Mouse (Mus musculus) neural tube, embryonic 13.5 days (tissue): Measurements from ENCODE around the gene Prkrip1. TPM values are rescaled to one million over a fixed set of nuclear protein-coding genes. Genes with fewer than 3 reads are reported as not detected.
"Not testable (repeated sequence)": the region's sequence is repeated elsewhere in the genome, so short reads cannot be mapped to it uniquely, and the experiment has no call there.

Source experiments
- ATAC-seq: fragments of 200-750 bp; cut with Nextera tagmentation; 2 replicates; pipeline ENCODE4 v1.8.0; 2017; ENCODE audit warnings: low read depth, mild to moderate bottlenecking, moderate TSS enrichment, moderate library complexity
- H3K27ac ChIP-seq: fragments of 300-500 bp; sonication (generic); replicated peaks from 2 replicates; pipeline ENCODE4 v1.5.1; 2015; ENCODE audit warnings: moderate library complexity, mild to moderate bottlenecking, inconsistent platforms
- H3K27me3 ChIP-seq: fragments of 300-500 bp; sonication (generic); 2 replicates; pipeline ENCODE4 v1.6.1; 2015; ENCODE audit warnings: mild to moderate bottlenecking, inconsistent platforms
- H3K36me3 ChIP-seq: fragments of 300-500 bp; sonication (generic); 2 replicates; pipeline ENCODE4 v1.6.1; 2015; ENCODE audit warnings: mild to moderate bottlenecking, inconsistent platforms
- H3K4me1 ChIP-seq: fragments of 300-500 bp; sonication (generic); replicated peaks from 2 replicates; pipeline ENCODE4 v1.6.1; 2015; ENCODE audit warnings: inconsistent platforms
- H3K4me2 ChIP-seq: fragments of 300-500 bp; sonication (generic); 2 replicates; pipeline ENCODE4 v1.6.1; 2015; ENCODE audit warnings: inconsistent platforms, mild to moderate bottlenecking, moderate library complexity
- H3K4me3 ChIP-seq: fragments of 300-500 bp; sonication (generic); 2 replicates; pipeline ENCODE4 v1.5.1; 2015; ENCODE audit warnings: mild to moderate bottlenecking, inconsistent platforms
- H3K9ac ChIP-seq: fragments of 300-500 bp; sonication (generic); 2 replicates; pipeline ENCODE4 v1.6.1; 2015; ENCODE audit warnings: moderate library complexity, mild to moderate bottlenecking, inconsistent platforms
- H3K9me3 ChIP-seq: fragments of 300-500 bp; sonication (generic); 2 replicates; pipeline ENCODE4 v1.6.1; 2016; ENCODE audit warnings: inconsistent platforms
- WGBS: fragments of 180-500 bp; shearing (Covaris S2); methylation state at CpG from one replicate; pipeline ENCODE4 v1.1.7; 2015; 5-methylcytosine and 5-hydroxymethylcytosine counted together
- polyA plus RNA-seq: library from polyadenylated mRNA; unstranded; fragments of >200 nt; fragmentation: Nextera tagmentation; extraction: Ambion mirVana; gene quantifications from 2 replicates; pipeline ENCODE4 v1.2.1, GENCODE M21; 2015

The Prkrip1 gene
- polyA plus RNA-seq, 1 experiment from 2014 or later: 69.0 TPM

DNA sequence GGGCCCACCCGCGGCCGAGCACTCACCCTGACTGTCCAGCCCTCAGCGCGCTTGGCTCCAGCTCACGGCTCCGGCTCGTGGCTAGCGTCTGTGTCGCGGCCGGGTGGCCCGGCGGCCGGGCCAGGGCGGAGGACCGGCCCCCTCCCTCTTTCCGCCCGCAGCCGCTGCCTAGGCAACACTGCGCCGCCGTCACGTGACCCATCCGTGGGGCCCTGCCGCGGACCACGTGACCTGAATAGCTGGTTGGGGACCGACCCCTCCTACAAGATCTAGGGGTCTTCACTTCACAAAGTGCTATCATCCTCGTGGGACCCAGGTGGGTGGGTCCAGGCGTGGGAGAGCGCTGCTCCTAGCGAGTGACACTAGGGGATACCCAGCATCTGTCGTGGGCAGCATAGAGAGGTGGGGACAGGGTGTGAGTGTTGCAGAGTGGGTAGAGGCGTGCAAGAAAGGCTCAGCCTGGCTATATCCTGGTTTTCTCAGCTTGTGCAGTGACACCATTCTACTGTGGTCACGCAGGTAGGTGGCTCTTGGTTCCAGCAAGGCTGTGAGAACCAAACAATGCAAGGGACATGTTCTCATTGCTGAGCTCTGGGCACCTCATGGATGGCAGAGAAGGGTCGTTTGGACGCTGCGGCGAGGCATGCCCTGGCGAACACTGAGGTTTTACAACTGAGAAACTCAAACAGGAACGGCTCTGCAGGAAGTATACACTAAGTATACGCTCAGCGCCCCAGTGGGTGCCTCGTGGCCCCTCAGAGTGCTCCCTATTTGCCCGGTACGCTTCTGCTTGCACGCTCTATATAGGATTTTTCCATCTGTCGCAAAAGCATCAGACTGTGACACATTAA, 28.0 kb downstream of the Prkrip1 start, which contains the start of gene Orai2:
Gene Orai2 (minus strand): TSS at position 202 of the 851 bp plus-strand sequence.
- H3K4me3 ChIP-seq: peak within 1 kb of the TSS; percentile 65
- peaks cover 39% of the 10 kb centered on the region for H3K4me1 ChIP-seq
- peaks cover 6% of the 10 kb centered on the region; the same call in 1 of the 2 replicates for H3K27me3 ChIP-seq
- H3K27ac ChIP-seq: peak within 1 kb of the TSS; percentile 79
- peak within 1 kb of the TSS; percentile 90 for H3K4me2 ChIP-seq
- ATAC-seq: peak; percentile 84
- 3% methylated on average over 49 of the region's 49 CpGs for WGBS
- H3K36me3 ChIP-seq: peaks cover 15% of the 10 kb centered on the region
- 0 out of 2 replicates have a peak, but pooled peaks cover 5% of the 10 kb centered on the region for H3K9me3 ChIP-seq
- H3K9ac ChIP-seq: peak within 1 kb of the TSS; percentile 84

DNA sequence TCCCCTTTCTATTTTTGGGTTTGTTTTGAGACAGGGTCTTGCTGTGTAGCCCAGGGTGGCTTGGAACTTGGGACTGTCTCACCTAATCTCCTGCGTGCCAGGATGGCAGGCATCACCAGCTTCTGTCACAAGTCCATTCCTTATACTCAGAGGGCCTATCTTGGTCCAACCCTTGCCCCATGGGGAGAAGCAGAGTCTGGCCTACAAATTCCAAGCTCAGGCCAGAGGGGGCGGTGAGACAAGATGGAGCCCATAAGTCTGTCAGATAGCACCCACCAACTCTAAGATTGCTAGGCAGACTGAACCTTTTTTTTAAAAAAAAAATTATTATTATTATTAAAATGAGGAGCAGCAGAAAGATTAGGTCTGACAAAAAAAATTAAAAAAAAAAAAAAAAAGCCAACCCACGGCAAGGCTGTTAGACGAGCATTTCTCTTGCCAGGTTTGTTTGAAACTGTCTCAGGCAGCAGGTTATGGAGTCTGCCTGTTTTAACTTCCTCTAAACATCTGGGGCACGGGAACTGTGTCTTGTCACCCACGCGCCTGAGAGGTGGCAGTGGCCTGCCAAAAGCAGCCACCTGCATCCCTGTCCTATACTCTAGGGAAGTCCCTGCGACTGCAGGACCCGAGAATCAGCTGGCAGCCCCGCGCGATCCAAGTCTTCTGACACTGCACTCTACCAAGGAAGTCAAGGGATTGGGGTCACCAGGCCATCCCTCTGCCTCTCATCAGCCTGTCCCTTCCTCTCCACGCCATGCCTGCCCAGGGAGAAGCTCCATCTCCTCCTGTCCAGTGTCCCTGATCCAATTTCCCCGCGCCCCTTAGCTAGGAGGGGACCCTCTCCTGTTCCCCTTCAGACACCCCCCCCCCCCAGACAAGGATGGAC, 28.9 kb downstream of the Prkrip1 start:
- H3K27ac ChIP-seq: peak overlapping the region; percentile 79
- ATAC-seq: peak; percentile 64
- peak overlapping the region; percentile 65 for H3K4me3 ChIP-seq
- H3K9me3 ChIP-seq: 0 out of 2 replicates have a peak, but pooled peaks cover 5% of the 10 kb centered on the region
- H3K9ac ChIP-seq: peak overlapping the region; percentile 84
- H3K4me1 ChIP-seq: peaks cover 45% of the 10 kb centered on the region
- peak overlapping the region; percentile 90 for H3K4me2 ChIP-seq
- peaks cover 20% of the 10 kb centered on the region for H3K36me3 ChIP-seq
- WGBS: 12% methylated on average over 15 of the region's 15 CpGs
- peaks cover 6% of the 10 kb centered on the region; the same call in 1 of the 2 replicates for H3K27me3 ChIP-seq

DNA sequence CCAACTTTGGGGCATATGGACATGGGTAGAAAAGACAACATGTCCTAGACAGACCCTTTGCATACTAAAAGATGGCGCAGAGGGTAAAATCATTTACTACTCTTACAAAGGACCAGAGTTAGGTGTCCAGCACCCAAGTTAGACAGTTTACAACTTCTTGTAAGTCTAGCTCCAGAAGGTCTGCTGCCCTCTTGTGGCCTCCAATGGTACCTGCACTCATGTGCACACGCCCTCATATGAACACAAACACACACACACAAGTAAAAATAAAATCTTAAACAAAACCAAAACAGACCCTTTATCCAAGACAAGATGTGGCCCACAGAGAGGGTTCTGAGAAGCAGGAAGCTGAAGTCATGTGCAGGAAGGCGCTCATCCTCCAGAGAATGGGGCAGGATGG, 30.7 kb downstream of the Prkrip1 start:
- ATAC-seq: no peak
- Histone ChIP-seq H3K36me3 (peaks cover 20% of the 10 kb centered on the region), H3K4me3 (no peak overlapping the region), H3K27me3 (peaks cover 6% of the 10 kb centered on the region; the same call in 1 of the 2 replicates), H3K9me3 (0 out of 2 replicates have a peak, but pooled peaks cover 5% of the 10 kb centered on the region), H3K4me1 (peaks cover 44% of the 10 kb centered on the region), H3K27ac (no peak overlapping the region), H3K9ac (no peak overlapping the region), H3K4me2 (no peak overlapping the region)
- 92% methylated on average over 3 of the region's 3 CpGs for WGBS

DNA sequence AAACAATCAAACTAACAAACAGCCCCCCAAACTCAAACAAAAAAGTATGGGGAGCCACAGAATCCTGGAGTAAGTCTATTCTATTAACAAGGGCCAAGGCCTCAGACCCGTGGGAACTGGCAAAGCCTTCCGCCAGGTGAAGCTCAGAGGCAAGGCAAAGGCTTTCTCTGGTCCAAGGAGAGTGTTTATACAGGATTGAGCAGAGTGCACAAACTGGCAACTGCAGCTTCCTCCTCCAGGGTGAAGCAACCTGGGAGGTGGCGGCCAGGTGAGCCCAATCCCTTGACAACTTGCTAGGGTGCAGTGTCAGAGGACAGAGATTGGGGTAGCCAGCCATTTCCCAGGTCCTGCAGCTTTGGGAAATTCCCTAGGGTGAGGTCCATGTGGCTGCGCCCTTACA, 31.5 kb downstream of the Prkrip1 start:
- Histone ChIP-seq H3K4me1 (peaks cover 44% of the 10 kb centered on the region), H3K4me3 (no peak overlapping the region), H3K4me2 (no peak overlapping the region), H3K27ac (no peak overlapping the region), H3K36me3 (peaks cover 20% of the 10 kb centered on the region), H3K9me3 (0 out of 2 replicates have a peak, but pooled peaks cover 5% of the 10 kb centered on the region), H3K9ac (no peak overlapping the region), H3K27me3 (peaks cover 3% of the 10 kb centered on the region; the same call in 1 of the 2 replicates)
- no peak for ATAC-seq
- WGBS: 90% methylated on average over 4 of the region's 4 CpGs

DNA sequence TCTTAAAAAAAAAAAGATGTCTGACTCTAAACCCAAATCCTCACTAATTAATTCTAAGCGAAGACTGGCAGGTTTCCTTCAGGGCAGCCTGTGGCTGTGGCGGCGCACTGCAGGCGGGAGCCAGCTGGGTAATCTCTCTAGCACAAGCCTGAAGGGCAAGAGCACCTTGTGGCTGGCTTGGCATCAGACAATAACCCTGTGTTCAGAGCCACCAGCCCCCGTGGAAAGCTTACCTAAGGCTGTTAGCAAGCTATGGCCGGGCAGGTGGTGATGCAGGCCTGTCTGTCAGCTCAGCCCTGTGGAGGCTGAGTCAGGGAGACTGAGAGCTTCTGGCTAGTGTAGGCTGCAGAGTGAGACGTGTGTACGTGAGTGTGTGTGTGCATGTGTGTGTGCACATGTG, 33.5 kb downstream of the Prkrip1 start:
- 75% methylated on average over 8 of the region's 8 CpGs for WGBS
- peak overlapping the region; percentile 17; the same call in 1 of the 2 replicates for H3K9ac ChIP-seq
- peaks cover 30% of the 10 kb centered on the region for H3K4me1 ChIP-seq
- H3K4me2 ChIP-seq: no peak overlapping the region
- H3K27ac ChIP-seq: peak overlapping the region; percentile 28; the same call in 1 of the 2 replicates
- no peak overlapping the region for H3K4me3 ChIP-seq
- H3K27me3 ChIP-seq: no peaks in the 10 kb centered on the region
- no peak for ATAC-seq
- H3K9me3 ChIP-seq: 0 out of 2 replicates have a peak, but pooled peaks cover 5% of the 10 kb centered on the region
- peaks cover 33% of the 10 kb centered on the region for H3K36me3 ChIP-seq

DNA sequence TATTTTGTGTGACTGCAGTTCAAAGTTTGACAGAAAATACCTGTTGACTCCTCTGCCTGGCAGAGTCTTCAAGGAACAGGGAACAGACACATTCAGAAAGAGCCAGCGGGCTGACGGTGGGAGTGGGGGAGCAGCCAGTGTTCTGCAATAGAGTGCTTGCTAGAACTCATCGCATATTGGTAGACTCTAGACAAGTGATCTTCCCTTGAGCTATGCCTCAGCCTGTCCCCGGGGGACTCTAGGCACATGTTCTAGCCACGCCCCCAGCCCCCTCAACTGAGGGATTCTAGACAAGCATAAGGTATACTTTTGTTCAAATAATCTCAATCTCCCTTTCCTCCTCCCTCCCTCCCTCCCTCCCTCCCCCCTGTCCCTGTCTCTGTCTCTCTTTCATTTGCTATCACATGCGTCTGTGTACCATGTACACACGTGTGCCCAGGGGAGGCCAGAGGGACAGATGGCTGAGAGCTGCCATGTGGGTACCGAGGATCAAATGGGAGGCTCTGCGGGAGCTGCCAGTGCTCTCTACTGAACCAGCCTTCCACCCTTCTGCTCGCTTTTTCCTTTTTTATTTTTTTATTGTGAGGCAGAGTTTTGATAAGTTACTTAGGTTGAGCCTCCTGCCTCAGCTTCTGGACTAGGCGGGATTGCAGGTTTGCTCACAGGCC, 34.8 kb downstream of the Prkrip1 start:
- Histone ChIP-seq H3K27ac (peak overlapping the region; percentile 28; the same call in 1 of the 2 replicates), H3K9ac (no peak overlapping the region), H3K4me1 (peaks cover 22% of the 10 kb centered on the region), H3K27me3 (no peaks in the 10 kb centered on the region), H3K9me3 (0 out of 2 replicates have a peak, but pooled peaks cover 5% of the 10 kb centered on the region), H3K4me3 (no peak overlapping the region), H3K36me3 (peaks cover 35% of the 10 kb centered on the region), H3K4me2 (no peak overlapping the region)
- ATAC-seq: no peak; the same call in 1 of the 2 replicates
- WGBS: 67% methylated on average over 11 of the region's 11 CpGs

DNA sequence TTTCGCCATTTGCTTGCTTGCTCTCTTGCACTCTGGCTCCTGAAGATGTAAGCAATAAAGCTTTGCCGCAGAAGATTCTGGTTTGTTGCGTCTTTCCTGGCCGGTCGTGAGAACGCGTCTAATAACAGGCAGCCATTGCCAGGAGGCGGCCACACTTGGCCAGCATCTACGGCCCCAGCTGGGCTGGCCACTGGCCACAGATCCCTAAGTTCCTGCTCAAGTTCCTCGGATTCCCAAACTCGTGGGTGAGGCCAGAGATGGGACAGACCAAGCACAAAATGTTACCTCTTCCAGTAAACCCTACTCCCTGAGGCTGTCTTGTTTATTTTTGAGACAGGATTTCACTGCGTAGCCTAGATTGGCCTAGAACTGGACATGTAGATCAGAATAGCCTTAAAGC, 38.7 kb downstream of the Prkrip1 start:
- not testable (repeated sequence) for H3K27me3 ChIP-seq, ATAC-seq
- WGBS: 91% methylated on average over 11 of the region's 12 CpGs

DNA sequence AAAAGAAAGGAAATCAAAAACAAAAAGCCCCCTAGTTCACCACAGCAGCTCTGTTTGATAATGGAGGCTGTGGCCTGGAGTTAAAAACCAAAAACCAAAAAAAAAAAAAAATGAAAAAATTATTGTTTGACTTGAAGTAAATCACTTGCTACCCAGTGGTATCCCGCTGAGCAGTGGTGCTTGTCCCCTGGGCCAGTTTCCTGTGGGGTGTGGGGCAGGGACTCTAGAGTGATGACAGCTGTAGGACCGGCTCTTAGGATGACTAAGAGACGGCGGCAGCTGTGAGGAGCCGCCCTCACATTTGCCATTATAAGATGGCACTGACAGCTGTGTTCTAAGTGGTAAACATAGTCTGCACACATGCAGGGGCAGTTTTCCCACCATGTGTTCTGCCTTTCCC, 43.4 kb downstream of the Prkrip1 start:
- Histone ChIP-seq H3K36me3 (peaks cover 10% of the 10 kb centered on the region), H3K4me1 (no peaks in the 10 kb centered on the region), H3K4me2 (no peak overlapping the region), H3K27ac (no peak overlapping the region), H3K9ac (no peak overlapping the region), H3K9me3 (no peaks in the 10 kb centered on the region), H3K27me3 (no peaks in the 10 kb centered on the region), H3K4me3 (no peak overlapping the region)
- ATAC-seq: no peak
- 94% methylated on average over 5 of the region's 5 CpGs for WGBS

More for the DNA sequence above, 38.7 kb downstream of the Prkrip1 start:
- H3K9ac ChIP-seq, H3K4me2 ChIP-seq, H3K9me3 ChIP-seq, H3K4me3 ChIP-seq, H3K27ac ChIP-seq, H3K4me1 ChIP-seq: not testable (repeated sequence)
- H3K36me3 ChIP-seq: peaks cover 15% of the 10 kb centered on the region

DNA sequence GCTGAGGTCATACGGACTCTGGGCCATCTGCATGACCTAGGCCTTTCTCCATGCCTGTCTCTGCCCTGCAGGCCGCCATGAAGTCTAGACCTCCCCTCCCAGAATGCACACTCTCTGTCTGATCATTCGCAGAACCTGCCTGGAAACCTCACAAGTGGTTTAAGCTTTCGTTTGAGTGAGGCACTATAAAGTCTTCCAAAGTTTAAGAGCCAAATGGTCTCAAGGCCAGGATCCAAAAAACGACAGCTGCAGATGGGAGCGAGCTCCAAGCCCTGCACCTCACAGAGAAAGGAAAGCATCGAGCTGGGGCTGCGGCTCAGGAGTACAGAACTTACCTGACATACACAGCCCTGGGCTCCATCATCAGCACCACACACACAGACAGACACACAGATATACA, 46.4 kb downstream of the Prkrip1 start:
- Histone ChIP-seq H3K27me3 (no peaks in the 10 kb centered on the region), H3K4me1 (no peaks in the 10 kb centered on the region), H3K4me2 (no peak overlapping the region), H3K36me3 (peaks cover 6% of the 10 kb centered on the region; the same call in 1 of the 2 replicates), H3K9me3 (no peaks in the 10 kb centered on the region), H3K9ac (no peak overlapping the region), H3K27ac (no peak overlapping the region), H3K4me3 (no peak overlapping the region)
- WGBS: 79% methylated on average over 8 of the region's 8 CpGs
- ATAC-seq: no peak

DNA sequence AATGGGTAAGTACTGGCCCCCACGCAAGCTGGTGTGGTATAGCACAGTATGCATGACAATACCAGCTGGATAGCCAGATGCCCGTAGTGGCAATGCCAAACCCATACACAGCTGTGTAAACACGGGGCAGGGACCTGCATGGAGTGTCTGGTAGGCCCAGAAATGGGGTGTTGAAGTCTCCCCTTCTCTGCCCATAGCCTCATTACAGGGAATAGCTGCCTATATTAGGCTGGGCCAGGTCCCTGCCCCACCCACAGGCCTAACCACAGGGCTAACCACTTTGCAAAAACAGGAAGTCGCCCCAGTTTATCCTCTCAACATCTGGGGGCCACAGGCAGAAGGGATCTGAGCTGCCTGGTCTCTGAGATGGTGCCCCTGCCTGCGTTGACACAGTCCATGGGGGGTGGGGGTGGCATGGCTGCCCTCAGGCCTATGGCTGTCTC, 49.6 kb downstream of the Prkrip1 start:
- not testable (repeated sequence) for H3K27ac ChIP-seq, H3K27me3 ChIP-seq, ATAC-seq, H3K4me1 ChIP-seq, H3K9ac ChIP-seq, H3K4me2 ChIP-seq, H3K9me3 ChIP-seq, H3K36me3 ChIP-seq, H3K4me3 ChIP-seq
- WGBS: 74% methylated on average over 5 of the region's 5 CpGs

DNA sequence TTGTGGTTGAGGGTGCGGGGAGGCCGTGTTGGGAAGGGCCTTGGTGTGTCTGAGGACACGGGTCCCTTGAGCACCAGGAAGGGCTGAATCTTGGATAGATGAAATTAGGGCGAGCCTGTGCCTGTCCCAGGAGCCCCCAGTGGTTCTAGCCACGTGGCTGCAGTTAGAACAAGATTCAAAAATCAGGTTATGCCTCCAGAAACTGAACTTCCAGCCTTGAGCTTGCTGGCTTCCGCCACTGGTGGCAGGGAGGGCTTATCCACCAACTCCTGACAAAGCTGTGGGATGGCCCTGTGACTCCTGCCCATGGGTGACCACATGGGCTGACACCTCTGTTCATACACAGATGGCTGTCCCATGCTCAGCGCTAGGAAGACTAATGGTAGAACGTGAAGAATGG, 51.1 kb downstream of the Prkrip1 start:
- Histone ChIP-seq H3K9ac (no peak overlapping the region), H3K27ac (no peak overlapping the region), H3K9me3 (no peaks in the 10 kb centered on the region), H3K27me3 (no peaks in the 10 kb centered on the region), H3K4me1 (no peaks in the 10 kb centered on the region), H3K4me2 (no peak overlapping the region), H3K4me3 (no peak overlapping the region), H3K36me3 (no peaks in the 10 kb centered on the region)
- no peak for ATAC-seq
- WGBS: 79% methylated on average over 8 of the region's 8 CpGs
